Mouse (Mus musculus) pancreas, adult 10 weeks (tissue): ENCODE data around the gene Snap91. TPM values are rescaled to one million over a fixed set of nuclear protein-coding genes. Genes with fewer than 3 reads are reported as not detected.

Source experiments
- polyA plus RNA-seq: library from polyadenylated mRNA; stranded (reverse); fragments of 350-450 nt; fragmentation: Illumina TruSeq; extraction: RNeasy Lipid Tissue Mini Kit (QIAGEN cat#74804); gene quantifications from one replicate; pipeline ENCODE4 v1.2.3, GENCODE M21; 2015; ENCODE audit warnings: low read depth, low replicate concordance; ENCODE audit not compliant: insufficient read depth

The Snap91 gene
- 0.61 TPM for polyA plus RNA-seq

GRCm38 (mm10) chr9:86880113-86880972, at the start of gene Snap91:
Gene Snap91, minus strand, starts transcription at chr9:86880654.

GRCm38 (mm10) chr9:86742959-86743911, 137.2 kb downstream of the Snap91 start, which contains the start of gene Prss35:
Gene Prss35, plus strand, starts transcription at chr9:86743649.

Other genes with a start within 250 kb of the Snap91 start
- gene Me1, start 184.7 kb downstream of the Snap91 start, polyA plus RNA-seq, result 6.4 TPM
- not detected for gene Prss35, start 137.0 kb downstream of the Snap91 start, polyA plus RNA-seq
- not detected for gene Ripply2, start 134.9 kb upstream of the Snap91 start, polyA plus RNA-seq
- 10.9 TPM for gene Cyb5r4, start 141.4 kb upstream of the Snap91 start, polyA plus RNA-seq